Mouse (Mus musculus): Measurements from ENCODE around the gene Cdk9.
A peak's percentile ranks its signal among the peaks of the same experiment; 100 is the strongest.

The Cdk9 gene

DNA sequence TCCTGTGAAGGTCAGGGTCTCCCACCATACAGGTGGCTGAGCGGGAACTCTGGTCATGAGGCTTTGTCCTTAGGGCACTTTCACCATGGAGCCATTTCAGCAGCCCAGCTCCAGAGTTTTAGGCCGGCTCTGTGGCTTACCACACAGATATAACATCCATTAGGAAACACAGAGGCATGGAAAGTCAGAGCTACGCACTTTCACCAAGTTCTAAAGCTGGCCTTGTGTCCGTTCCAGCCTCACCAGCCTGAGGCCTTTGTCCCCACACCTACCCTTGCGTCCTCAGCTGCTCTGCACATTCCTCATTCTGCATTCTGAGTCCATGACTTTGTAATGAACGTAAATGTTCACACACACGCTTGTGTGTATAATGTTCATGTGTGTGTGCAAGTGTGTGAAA lies 7.9 kb downstream of the Cdk9 start:
- peak in 1 of 2 experiments; percentile 65 for DNase-seq

DNA sequence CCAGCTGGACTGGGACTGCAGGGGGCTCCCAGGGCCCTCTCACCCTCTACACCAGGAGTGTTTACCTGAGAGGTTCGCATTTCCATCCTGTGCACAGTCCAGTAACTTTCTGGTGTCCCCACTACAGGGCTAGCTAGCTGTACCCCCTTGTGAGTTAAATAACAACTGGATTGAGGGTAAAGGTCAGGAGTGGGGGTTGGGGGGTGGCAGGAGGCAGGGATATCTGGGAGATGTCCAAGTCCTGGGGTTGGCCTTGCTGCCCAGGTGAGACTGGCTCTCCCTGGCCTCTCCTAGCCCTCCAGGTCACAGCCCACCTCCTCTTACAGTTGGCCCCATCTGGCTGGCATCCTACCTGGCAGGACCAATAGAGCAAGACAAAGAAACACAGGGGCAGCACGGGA lies 8.9 kb downstream of the Cdk9 start, which contains the start of gene Fpgs:
Gene Fpgs, minus strand, starts transcription at position 125 of the 401 bp plus-strand sequence.
- DNase-seq: peak; percentile 89 to 94

GRCm38 (mm10) chr2:32703046-32703445 lies 9.8 kb downstream of the Cdk9 start:
- no peak for DNase-seq

DNA sequence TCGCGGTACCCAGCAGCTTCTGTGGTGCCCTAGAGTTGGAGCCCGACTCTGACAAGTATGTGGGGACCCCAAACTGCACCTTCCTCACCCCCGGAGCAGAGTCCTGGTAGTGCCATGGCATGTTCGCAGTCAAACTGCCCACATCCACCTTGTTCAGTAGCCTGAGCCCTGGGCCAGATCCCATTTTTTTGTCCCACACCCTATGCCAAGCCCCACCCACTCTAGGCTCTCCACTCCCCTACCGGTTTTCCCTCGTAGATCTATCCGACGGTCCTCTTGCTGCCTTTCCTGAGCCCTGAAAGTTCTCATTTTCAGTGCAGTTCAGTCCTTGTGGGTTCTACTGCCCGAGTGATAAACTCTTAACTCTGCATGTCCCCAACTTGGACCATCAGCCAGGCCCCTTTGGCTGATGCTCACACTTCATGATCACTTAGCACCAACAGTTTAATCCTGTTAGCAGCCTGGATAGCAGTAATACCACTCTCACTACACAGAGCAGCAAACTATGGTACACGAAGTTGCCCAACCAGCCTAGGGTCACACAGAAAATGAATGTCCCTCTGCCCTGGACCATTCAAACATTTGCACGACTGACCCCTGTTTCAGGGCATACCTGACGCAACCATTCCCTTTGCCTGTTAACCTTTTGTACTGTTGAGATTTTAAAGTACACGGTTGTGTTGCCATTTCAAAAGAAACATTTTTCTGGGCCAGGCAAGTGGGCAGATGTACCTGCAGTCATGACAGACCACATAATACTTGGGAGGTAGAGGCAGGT lies 11.7 kb downstream of the Cdk9 start:
- DNase-seq: peak; percentile 41 to 73

- peak; percentile 43 to 58 for DNase-seq
These were observed 13.2 kb downstream of the Cdk9 start for GRCm38 (mm10) chr2:32699680-32700079.

- no peak for DNase-seq
These were observed 18.2 kb downstream of the Cdk9 start for GRCm38 (mm10) chr2:32694691-32695090.

DNA sequence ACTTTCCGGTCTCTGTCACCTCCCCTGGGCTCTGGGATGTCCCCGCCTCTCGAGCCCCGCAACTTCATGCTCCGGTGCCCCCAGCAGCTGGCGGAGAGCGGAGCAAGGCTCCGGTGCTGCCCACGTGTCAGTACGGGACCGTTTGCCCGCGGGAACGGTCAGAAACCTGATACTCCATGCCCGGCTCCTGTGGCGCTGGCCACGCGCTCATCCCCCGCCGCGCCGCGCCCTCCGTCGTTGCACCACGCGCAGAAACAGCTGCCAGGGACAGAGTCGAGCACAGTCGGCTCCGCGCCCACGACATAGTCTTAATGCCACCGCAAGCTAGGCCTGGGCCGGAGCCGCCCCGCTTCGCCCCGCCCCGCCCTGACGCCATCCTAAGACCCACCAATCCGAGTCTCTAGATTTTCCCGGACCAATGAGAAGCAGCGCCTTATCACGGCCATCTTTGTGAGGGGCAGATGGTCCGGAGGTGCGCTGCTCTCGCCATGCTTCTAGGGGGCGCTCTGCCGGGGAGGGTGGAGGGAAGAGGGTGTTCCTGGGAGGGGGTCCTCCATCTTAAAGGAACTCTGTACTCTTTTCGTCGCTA lies 19.0 kb downstream of the Cdk9 start:
- peak; percentile 96 to 97 for DNase-seq

GRCm38 (mm10) chr2:32693282-32693681 lies 19.6 kb downstream of the Cdk9 start:
- peak; percentile 61 to 86 for DNase-seq

GRCm38 (mm10) chr2:32692496-32692895 lies 20.4 kb downstream of the Cdk9 start:
- DNase-seq: peak in 1 of 2 experiments; percentile 54

DNA sequence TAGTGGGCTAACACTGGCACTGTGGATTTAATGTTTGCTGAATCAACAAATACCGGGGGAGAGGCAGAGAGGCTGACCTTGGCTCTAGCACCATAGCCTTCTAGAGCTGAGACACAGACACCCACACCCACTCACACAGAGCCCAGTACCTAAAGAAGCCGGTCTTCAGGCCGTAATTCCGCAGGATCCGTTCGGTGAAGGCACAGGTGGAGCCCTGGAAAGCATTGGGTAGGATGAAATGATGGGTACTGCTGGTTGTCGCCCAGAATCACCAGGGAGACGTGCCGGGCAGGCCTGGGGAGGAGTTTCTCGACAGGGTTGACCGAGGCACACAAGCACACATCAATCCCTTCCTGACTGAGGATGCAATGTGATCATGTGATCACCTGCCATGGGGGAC lies 21.8 kb downstream of the Cdk9 start:
- no peak for DNase-seq

DNA sequence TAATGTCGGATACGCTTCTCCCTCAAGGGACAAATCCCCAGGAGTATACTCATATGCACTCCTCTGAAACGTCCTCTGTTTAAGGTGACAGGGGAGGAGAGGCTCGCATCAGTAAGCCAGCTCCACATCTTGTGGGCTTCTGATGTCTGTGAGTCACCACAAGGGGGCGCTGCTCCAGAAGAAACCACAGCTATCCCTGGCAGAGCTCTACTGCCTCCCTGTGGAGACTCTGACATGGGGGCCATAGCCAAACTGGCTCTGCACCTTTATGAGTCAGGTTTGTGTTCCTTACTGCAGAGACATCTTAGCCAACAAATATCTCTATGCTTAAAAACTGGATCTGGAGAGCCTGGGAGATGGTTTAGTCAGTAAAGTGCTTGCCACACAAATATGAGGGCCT lies 23.5 kb downstream of the Cdk9 start:
- peak; percentile 92 to 96 for DNase-seq

- no peak for DNase-seq
These were observed 25.3 kb downstream of the Cdk9 start for GRCm38 (mm10) chr2:32687562-32687961.

DNA sequence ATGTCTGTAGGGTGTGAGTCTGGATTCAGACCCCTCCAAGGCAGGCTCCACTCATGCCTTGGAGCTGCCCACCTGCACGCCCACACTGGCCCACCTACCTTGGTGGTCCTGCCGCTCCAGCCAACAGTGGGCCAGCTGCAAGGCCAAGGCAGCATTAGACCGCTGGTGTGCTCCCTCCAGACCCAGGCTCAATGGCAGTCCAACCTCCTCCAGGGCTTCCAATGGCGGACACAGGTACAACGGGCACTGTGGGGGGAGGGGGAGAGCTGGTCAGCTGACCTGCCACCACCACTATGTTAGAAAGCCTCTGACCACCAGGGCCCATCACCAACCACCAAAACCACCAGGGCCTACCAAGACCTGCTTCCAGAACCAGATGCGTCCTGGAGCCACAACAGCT lies 26.2 kb downstream of the Cdk9 start:
- DNase-seq: peak in 1 of 2 experiments; percentile 49

DNA sequence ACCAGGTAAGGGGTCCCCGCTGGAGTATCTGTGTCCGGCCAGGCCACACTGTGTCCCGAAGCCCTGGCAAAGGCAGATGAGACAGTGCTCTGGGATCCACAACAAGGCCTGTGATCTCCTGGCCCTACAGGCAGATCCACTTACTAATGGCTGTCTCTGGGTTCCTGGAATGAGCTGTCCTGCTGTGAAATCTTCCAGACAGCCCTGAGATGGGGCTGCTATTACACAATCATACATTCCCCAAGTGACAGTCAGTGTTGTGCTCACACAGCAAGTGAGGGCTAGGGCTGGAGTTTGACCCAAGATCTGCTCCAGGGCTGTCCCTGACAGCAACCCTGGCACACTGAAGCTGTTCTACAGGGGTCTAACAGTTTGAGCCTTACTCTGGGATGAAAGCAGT lies 27.1 kb downstream of the Cdk9 start:
- DNase-seq: no peak

DNA sequence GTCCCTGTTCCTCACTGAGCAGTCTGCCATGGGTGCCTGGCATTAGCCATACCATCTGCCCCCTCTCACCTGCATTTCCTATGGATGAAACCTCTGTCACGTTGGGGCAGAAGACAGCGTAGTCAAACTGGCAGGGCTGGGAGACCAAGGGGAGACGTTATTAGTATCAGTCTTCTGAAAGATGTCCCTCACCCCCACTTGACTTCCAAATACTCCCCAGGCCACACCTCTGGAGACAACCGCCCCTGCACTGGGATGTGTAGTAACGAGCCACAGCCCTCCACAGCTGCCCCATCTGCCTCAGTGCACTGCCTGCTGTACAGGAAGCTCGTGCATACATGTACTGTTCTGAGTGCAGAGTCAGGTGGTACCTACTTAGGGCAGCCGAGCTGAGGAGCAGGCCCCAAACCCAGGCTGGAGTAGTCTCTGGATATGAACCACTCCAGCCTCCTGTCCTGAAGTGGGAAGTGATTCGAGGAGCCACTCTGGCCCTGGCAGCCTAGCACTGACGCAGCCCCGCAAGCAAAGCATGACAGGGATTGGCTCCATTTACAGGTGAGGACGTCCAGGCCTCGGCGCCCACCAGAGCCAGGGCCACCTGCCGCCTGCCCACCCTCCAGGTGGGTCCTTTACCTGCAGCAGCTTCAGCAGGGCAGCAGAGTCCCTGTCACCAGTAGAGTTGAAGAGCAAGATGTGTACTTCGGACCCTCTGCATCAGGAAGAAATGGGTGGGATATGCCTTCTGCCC lies 28.0 kb downstream of the Cdk9 start:
- DNase-seq: no peak

DNA sequence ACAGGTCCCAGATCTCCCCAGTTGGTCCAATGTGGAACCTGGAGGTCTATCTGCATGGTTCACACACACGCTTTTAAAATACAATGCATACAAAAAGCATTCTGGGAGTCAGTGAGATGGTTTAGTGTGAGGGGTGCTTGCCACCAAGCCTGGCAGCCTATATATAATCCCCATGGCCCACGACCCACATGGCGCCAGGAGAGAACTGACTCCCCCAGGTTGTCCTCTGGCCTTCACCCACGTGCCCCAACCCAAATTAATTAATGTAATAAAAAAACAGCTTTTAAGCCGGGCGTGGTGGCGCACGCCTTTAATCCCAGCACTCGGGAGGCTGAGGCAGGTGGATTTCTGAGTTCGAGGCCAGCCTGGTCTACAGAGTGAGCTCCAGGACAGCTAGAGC lies 29.2 kb downstream of the Cdk9 start:
- no peak for DNase-seq

GRCm38 (mm10) chr2:32682721-32683417 lies 30.0 kb downstream of the Cdk9 start:
- no peak for DNase-seq

DNA sequence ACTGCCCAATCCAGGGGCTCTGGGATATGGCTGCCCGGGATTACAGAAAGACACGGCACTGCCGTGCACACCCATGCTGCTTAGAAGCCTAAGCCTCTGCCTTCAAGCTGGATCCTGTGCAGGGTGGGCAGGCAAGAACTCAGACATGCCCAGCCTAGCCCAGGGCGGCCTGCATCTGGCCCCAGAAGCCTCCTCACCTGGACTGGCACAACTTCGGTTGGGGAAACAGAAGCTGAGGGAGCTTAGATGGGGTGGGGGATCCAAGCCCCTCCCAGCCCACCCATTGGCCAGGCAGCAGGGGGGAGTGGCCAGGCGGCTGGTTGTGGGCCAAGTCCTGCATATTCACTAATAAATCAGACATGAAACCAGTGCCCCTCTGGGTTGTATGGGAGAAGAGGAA lies 31.1 kb downstream of the Cdk9 start:
- no peak for DNase-seq

GRCm38 (mm10) chr2:32680961-32681650 lies 31.8 kb downstream of the Cdk9 start:
- DNase-seq: no peak

- DNase-seq: peak in 1 of 2 experiments; percentile 71
These were observed 32.8 kb downstream of the Cdk9 start for GRCm38 (mm10) chr2:32680051-32680451.

GRCm38 (mm10) chr2:32677683-32678082 lies 35.2 kb downstream of the Cdk9 start:
- DNase-seq: peak in 1 of 2 experiments; percentile 56

DNA sequence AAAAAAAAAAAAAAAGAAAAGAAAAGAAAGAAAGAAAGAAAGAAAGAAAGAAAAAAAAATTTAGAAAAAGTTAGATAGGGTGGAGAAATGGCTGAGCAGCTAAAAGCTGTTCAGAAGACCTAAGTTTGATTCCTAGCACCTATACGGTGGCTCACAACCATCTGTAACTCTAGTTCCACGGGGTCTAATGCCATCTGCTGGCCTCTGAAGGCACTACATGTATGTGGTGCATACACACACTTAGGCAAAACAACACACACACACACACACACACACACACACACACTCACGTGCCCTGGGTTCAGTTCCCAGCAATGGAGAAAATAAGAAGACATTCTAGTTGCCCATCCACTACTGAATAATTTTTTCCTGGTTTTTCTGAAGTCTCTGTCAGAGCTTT lies 36.1 kb downstream of the Cdk9 start:
- DNase-seq: no peak
